Mouse (Mus musculus) forebrain, embryonic 12.5 days (tissue): ENCODE data around the gene Susd6. TPM values are rescaled to one million over a fixed set of nuclear protein-coding genes. Genes with fewer than 3 reads are reported as not detected.

Experiments
- polyA plus RNA-seq: library from polyadenylated mRNA; unstranded; fragments of >200 nt; fragmentation: Nextera tagmentation; extraction: Ambion mirVana; gene quantifications from 2 replicates; pipeline ENCODE4 v1.2.1, GENCODE M21; 2016

Susd6 gene
- polyA plus RNA-seq, 1 experiment from 2014 or later: 19.5 TPM

Other genes with a start within 250 kb of the Susd6 start
- gene Slc39a9, start 146.6 kb upstream of the Susd6 start, polyA plus RNA-seq: 29.2 TPM in 2 replicates
- 332 and 370 TPM in 2 replicates for gene Erh, start 146.2 kb upstream of the Susd6 start, polyA plus RNA-seq
- gene Plekhd1, start 97.9 kb upstream of the Susd6 start, polyA plus RNA-seq: 0.40 and 0.65 TPM in 2 replicates
- gene Ccdc177, start 29.8 kb upstream of the Susd6 start, polyA plus RNA-seq: 6.2 and 7.8 TPM in 2 replicates
- gene Srsf5, start 155.0 kb downstream of the Susd6 start, polyA plus RNA-seq: 656 and 658 TPM in 2 replicates
- gene Slc10a1, start 178.2 kb downstream of the Susd6 start, polyA plus RNA-seq: 0.99 and 1.4 TPM in 2 replicates
- 7.3 and 8.5 TPM in 2 replicates for gene Smoc1, start 236.3 kb downstream of the Susd6 start, polyA plus RNA-seq